Mouse (Mus musculus): ENCODE results near the gene Uqcc2.
A peak's percentile ranks its signal among the peaks of the same experiment; 100 is the strongest.

Gene Uqcc2

GRCm38 (mm10) chr17:27153773-27154193, 20.1 kb upstream of the Uqcc2 start:
- DNase-seq: no peak

GRCm38 (mm10) chr17:27152976-27153723, 19.4 kb upstream of the Uqcc2 start:
- DNase-seq: no peak

- DNase-seq: no peak
Measured at GRCm38 (mm10) chr17:27151411-27151810, 17.7 kb upstream of the Uqcc2 start.

GRCm38 (mm10) chr17:27150871-27151270, 17.2 kb upstream of the Uqcc2 start:
- no peak for DNase-seq

- no peak for DNase-seq
Measured at GRCm38 (mm10) chr17:27146323-27146923, 12.7 kb upstream of the Uqcc2 start.

- no peak for DNase-seq
Measured at GRCm38 (mm10) chr17:27144152-27144551, 10.4 kb upstream of the Uqcc2 start.

GRCm38 (mm10) chr17:27141971-27142450, 8.3 kb upstream of the Uqcc2 start:
- DNase-seq: no peak

- DNase-seq: no peak
Measured at GRCm38 (mm10) chr17:27140262-27140661, 6.5 kb upstream of the Uqcc2 start.

GRCm38 (mm10) chr17:27139304-27139703, 5.6 kb upstream of the Uqcc2 start:
- DNase-seq: no peak

GRCm38 (mm10) chr17:27138396-27138795, 4.7 kb upstream of the Uqcc2 start:
- DNase-seq: no peak

- DNase-seq: no peak
Measured at GRCm38 (mm10) chr17:27134715-27135114, 999 bp upstream of the Uqcc2 start.

GRCm38 (mm10) chr17:27134187-27134586, 471 bp upstream of the Uqcc2 start:
- DNase-seq: no peak

GRCm38 (mm10) chr17:27132238-27132637, 1.5 kb downstream of the Uqcc2 start:
- DNase-seq: no peak

GRCm38 (mm10) chr17:27131240-27131665, 2.5 kb downstream of the Uqcc2 start:
- no peak for DNase-seq

GRCm38 (mm10) chr17:27130246-27130645, 3.5 kb downstream of the Uqcc2 start:
- DNase-seq: no peak

GRCm38 (mm10) chr17:27129819-27130218, 3.9 kb downstream of the Uqcc2 start:
- DNase-seq: no peak

- no peak for DNase-seq
Measured at GRCm38 (mm10) chr17:27129291-27129690, 4.4 kb downstream of the Uqcc2 start.

- no peak for DNase-seq
Measured at GRCm38 (mm10) chr17:27128189-27128588, 5.5 kb downstream of the Uqcc2 start.

- DNase-seq: no peak
Measured at GRCm38 (mm10) chr17:27126974-27127373, 6.7 kb downstream of the Uqcc2 start.

- no peak for DNase-seq
Measured at GRCm38 (mm10) chr17:27125669-27126202, 8.0 kb downstream of the Uqcc2 start.

GRCm38 (mm10) chr17:27125185-27125584, 8.5 kb downstream of the Uqcc2 start:
- DNase-seq: peak; percentile 82

- DNase-seq: no peak
Measured at GRCm38 (mm10) chr17:27123813-27124375, 9.8 kb downstream of the Uqcc2 start.

- DNase-seq: no peak
Measured at GRCm38 (mm10) chr17:27123103-27123502, 10.6 kb downstream of the Uqcc2 start.

GRCm38 (mm10) chr17:27122701-27123100, 11.0 kb downstream of the Uqcc2 start:
- no peak for DNase-seq
